Mouse (Mus musculus) CH12.LX (cell line): ENCODE measurements around the gene Snx8.

Experiments used
- CHD2 ChIP-seq: IDR thresholded peaks from 2 replicates; pipeline ENCODE4 v1.6.1; 2011; ENCODE audit warnings: low read length, improper control_type of control experiment
- CTCF ChIP-seq, 2 experiments: IDR thresholded peaks in 1 of 2; conservative IDR thresholded peaks in 1 of 2; 2 replicates each; pipeline ENCODE4 v1.5.1; 2011 to 2012; ENCODE audit warnings: low read depth in 2 of 2, low read length in 2 of 2, improper control_type of control experiment in 1 of 2, inconsistent platforms in 1 of 2, mild to moderate bottlenecking in 1 of 2, moderate library complexity in 1 of 2
- EP300 ChIP-seq: IDR thresholded peaks from 2 replicates; pipeline ENCODE4 v1.6.1; 2011; ENCODE audit warnings: low read length, improper control_type of control experiment
- JUN ChIP-seq: IDR thresholded peaks from 2 replicates; pipeline ENCODE4 v1.6.1; 2011; ENCODE audit warnings: low read depth, mild to moderate bottlenecking, low read length, improper control_type of control experiment, moderate library complexity; ENCODE audit not compliant: insufficient read depth
- MAZ ChIP-seq: IDR thresholded peaks from 2 replicates; pipeline ENCODE4 v1.6.1; 2012; ENCODE audit warnings: low read depth, mild to moderate bottlenecking, inconsistent platforms, low read length, improper control_type of control experiment, moderate library complexity
- MEF2A ChIP-seq: IDR thresholded peaks from 2 replicates; pipeline ENCODE4 v1.6.1; 2014; ENCODE audit warnings: low read depth, mild to moderate bottlenecking, inconsistent platforms, low read length, improper control_type of control experiment, borderline replicate concordance
- POLR2A ChIP-seq: IDR thresholded peaks from 2 replicates; pipeline ENCODE4 v1.6.1; 2011; ENCODE audit warnings: low read depth, mild to moderate bottlenecking, improper control_type of control experiment, low read length
- RAD21 ChIP-seq: IDR thresholded peaks from 2 replicates; pipeline ENCODE4 v1.6.1; 2011; ENCODE audit warnings: low read depth, mild to moderate bottlenecking, low read length, improper control_type of control experiment, moderate library complexity

- TF ChIP-seq RAD21 = no peak
- no peak for TF ChIP-seq JUN
- TF ChIP-seq POLR2A = peak; percentile 74
- TF ChIP-seq CHD2 = 0 out of 2 replicates have a peak, but pooled peaks have one; percentile 22
- peak; percentile 12; the same call in 1 of the 2 replicates for TF ChIP-seq MEF2A
- TF ChIP-seq EP300 = no peak
- TF ChIP-seq CTCF (conservative IDR thresholded peaks at IDR 0.05 in 1 of 2, IDR thresholded peaks at IDR 0.05 in 1 of 2; ENCODE audit: low read depth in 2 of 2, low read length in 2 of 2) = no peak
- TF ChIP-seq MAZ = 0 out of 2 replicates have a peak, but pooled peaks have one; percentile 47
These were observed at the start of gene Snx8 for GRCm38 (mm10) chr5:140388588-140389576.
